Mouse (Mus musculus): ENCODE measurements around the gene Mobp.

The Mobp gene

GRCm38 (mm10) chr9:120210865-120211264 is 61.4 kb downstream of the Mobp start:
- DNase-seq (ENCODE audit: extremely low read depth, low read depth) = no peak

GRCm38 (mm10) chr9:120212936-120213335 is 63.4 kb downstream of the Mobp start:
- DNase-seq (ENCODE audit: extremely low read depth, low read depth) = no peak

- DNase-seq (ENCODE audit: extremely low read depth, low read depth) = no peak
Measured at GRCm38 (mm10) chr9:120214978-120215495, 65.5 kb downstream of the Mobp start.

- DNase-seq (ENCODE audit: extremely low read depth, low read depth) = no peak
Measured at GRCm38 (mm10) chr9:120219411-120219810, 69.9 kb downstream of the Mobp start.
